Mouse (Mus musculus): Measurements from ENCODE around the gene P2rx5. TPM values are rescaled to one million over a fixed set of nuclear protein-coding genes. Genes with fewer than 3 reads are reported as not detected.
A peak's percentile ranks its signal among the peaks of the same experiment; 100 is the strongest.

P2rx5 gene
- polyA plus RNA-seq, 1 experiment from 2014 or later = 0.47 TPM

DNA sequence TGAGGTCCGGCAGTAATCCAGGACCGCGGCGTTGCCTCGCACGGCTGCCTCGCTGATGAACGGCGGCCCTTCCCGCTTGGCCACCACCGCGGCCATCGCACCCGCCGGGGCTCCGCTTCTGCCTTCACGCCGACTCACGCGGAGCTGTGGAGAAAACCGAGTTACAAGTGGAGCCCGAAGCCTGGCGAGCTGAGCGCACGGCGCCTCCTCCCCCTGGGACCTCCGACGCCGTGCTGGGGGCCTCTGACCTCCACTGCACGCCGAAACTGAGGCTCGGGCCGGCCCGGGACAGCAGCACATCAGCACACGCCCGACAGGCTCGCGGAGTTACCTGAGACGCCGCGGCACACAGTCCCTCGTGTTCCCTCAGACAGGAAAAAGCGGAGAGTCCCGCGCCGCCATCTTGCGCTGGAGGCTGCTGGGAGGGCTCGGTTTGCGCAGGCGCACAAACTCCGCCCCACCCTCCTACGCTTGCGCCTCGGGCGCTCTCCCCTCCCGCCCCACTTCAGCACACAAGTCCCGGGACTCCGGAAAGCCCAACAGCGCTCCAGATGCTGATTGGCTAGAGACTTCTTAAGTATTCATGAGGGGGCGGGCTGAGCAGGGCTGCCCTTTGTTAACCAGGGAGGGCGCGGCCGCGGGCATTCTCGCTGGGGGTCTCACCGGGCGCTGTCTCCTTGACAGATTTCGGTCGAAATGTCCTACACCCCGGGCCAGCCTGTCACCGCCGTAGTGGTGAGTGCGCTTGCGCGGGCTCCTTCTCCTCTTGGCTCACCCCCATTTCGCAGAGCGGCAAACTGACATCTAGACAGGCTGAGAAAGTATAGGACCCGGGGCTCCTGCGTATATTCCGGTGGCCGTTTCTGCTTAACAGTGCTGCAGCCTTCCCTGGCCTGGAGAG, 16.6 kb downstream of the P2rx5 start, which contains the start of the genes Emc6 and Tax1bp3:
Gene Emc6, minus strand, starts transcription at position 430 of the 901 bp plus-strand sequence.
Gene Tax1bp3, plus strand, starts transcription at position 476 of the 901 bp plus-strand sequence.
- Histone ChIP-seq H3K4me1 (peaks cover 43% of the 10 kb centered on the region), H3K27me3 (no peaks in the 10 kb centered on the region), H3K36me3 (peaks cover 37% of the 10 kb centered on the region), H3K27ac (peak within 1 kb of the TSS; percentile 97), H3K9ac (peak within 1 kb of the TSS; percentile 79), H3K4me2 (peak within 1 kb of the TSS; percentile 72), H3K9me3 (replicated peaks) (no peaks in the 10 kb centered on the region), H3K4me3 (replicated peaks) (peak within 1 kb of the TSS; percentile 83)
- under 1% methylated on average over 81 of the region's 81 CpGs for WGBS
- peak; percentile 98 for ATAC-seq (replicated peaks; ENCODE audit: low FRiP score)

- Histone ChIP-seq H3K27me3 (no peaks in the 10 kb centered on the region), H3K27ac (peak overlapping the region; percentile 97), H3K4me3 (replicated peaks) (peak overlapping the region; percentile 83), H3K9me3 (replicated peaks) (no peaks in the 10 kb centered on the region), H3K4me2 (peak overlapping the region; percentile 72), H3K4me1 (peaks cover 36% of the 10 kb centered on the region), H3K9ac (peak overlapping the region; percentile 79), H3K36me3 (peaks cover 40% of the 10 kb centered on the region)
- peak; percentile 88 for ATAC-seq (replicated peaks; ENCODE audit: low FRiP score)
- WGBS = under 1% methylated on average over 28 of the region's 28 CpGs
Measured at GRCm38 (mm10) chr11:73177509-73177875, 17.3 kb downstream of the P2rx5 start.

GRCm38 (mm10) chr11:73177895-73178294, 17.7 kb downstream of the P2rx5 start:
- peak overlapping the region; percentile 83 for H3K4me3 ChIP-seq (replicated peaks)
- H3K4me1 ChIP-seq = peaks cover 34% of the 10 kb centered on the region
- no peak for ATAC-seq (replicated peaks; ENCODE audit: low FRiP score)
- H3K4me2 ChIP-seq = peak overlapping the region; percentile 72
- 0% methylated on average over 2 of the region's 2 CpGs for WGBS
- peaks cover 41% of the 10 kb centered on the region for H3K36me3 ChIP-seq
- peak overlapping the region; percentile 79 for H3K9ac ChIP-seq
- H3K27me3 ChIP-seq = no peaks in the 10 kb centered on the region
- H3K27ac ChIP-seq = peak overlapping the region; percentile 97
- no peaks in the 10 kb centered on the region for H3K9me3 ChIP-seq (replicated peaks)

DNA sequence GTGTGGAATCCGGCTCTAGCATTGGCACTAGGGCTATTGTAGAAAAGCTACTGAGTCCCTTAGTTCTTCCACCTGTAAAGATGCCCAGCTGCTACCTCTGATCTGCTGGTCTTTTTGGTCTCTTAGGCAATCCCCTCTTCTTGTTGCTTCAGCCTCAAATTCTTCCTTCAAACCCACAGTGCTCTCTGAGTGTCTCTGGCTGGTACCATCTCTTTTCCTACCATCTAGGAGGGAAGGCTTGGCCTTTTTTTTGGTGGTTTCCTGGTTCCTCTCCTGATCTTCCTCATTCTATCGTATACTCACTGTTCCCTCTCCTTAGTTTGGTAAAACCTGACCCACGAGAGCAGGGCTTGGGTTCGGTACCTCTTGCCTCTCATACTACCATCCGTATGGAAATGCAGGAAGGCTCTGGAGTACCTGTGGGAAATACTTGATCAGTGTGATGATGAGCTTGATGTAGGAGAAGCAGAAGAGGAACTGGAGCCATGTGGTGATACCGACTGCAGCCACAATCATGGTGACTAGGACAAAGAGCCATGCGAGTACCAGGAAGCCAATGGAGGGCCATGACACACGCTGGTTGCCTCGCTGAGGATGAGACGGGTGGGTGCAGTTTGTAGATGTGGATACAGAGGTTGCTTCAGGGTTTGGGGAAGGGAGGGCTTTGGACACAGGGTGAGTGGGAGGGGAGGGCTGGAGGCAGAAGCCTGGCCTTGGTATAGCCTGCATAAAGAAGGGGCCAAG, 25.8 kb downstream of the P2rx5 start:
- Histone ChIP-seq H3K4me3 (replicated peaks) (no peak overlapping the region), H3K27ac (no peak overlapping the region), H3K4me2 (no peak overlapping the region), H3K4me1 (no peaks in the 10 kb centered on the region), H3K9ac (no peak overlapping the region), H3K27me3 (no peaks in the 10 kb centered on the region), H3K36me3 (peaks cover 81% of the 10 kb centered on the region), H3K9me3 (replicated peaks) (no peaks in the 10 kb centered on the region)
- WGBS = 96% methylated on average over 10 of the region's 10 CpGs
- ATAC-seq (replicated peaks; ENCODE audit: low FRiP score) = no peak

- Histone ChIP-seq H3K27ac (no peak overlapping the region), H3K9ac (no peak overlapping the region), H3K36me3 (peaks cover 88% of the 10 kb centered on the region), H3K27me3 (no peaks in the 10 kb centered on the region), H3K4me3 (replicated peaks) (no peak overlapping the region), H3K4me2 (no peak overlapping the region), H3K9me3 (replicated peaks) (no peaks in the 10 kb centered on the region), H3K4me1 (no peaks in the 10 kb centered on the region)
- WGBS = 82% methylated on average over 6 of the region's 6 CpGs
- ATAC-seq (replicated peaks; ENCODE audit: low FRiP score) = no peak
Measured at GRCm38 (mm10) chr11:73187231-73187630, 27.0 kb downstream of the P2rx5 start.

- peaks cover 49% of the 10 kb centered on the region for H3K36me3 ChIP-seq
- H3K9ac ChIP-seq = no peak overlapping the region
- no peak overlapping the region for H3K27ac ChIP-seq
- H3K4me3 ChIP-seq (replicated peaks) = no peak overlapping the region
- no peak overlapping the region for H3K4me2 ChIP-seq
- H3K9me3 ChIP-seq (replicated peaks) = no peaks in the 10 kb centered on the region
- ATAC-seq (replicated peaks; ENCODE audit: low FRiP score) = no peak
- H3K4me1 ChIP-seq = peaks cover 4% of the 10 kb centered on the region
- WGBS = 73% methylated on average over 6 of the region's 6 CpGs
- H3K27me3 ChIP-seq = no peaks in the 10 kb centered on the region
Measured at GRCm38 (mm10) chr11:73193047-73193446, 32.8 kb downstream of the P2rx5 start.

GRCm38 (mm10) chr11:73194444-73194843, 34.2 kb downstream of the P2rx5 start:
- ATAC-seq (replicated peaks; ENCODE audit: low FRiP score) = no peak
- H3K9ac ChIP-seq = no peak overlapping the region
- H3K27ac ChIP-seq = no peak overlapping the region
- peaks cover 36% of the 10 kb centered on the region for H3K36me3 ChIP-seq
- H3K4me2 ChIP-seq = no peak overlapping the region
- no peaks in the 10 kb centered on the region for H3K9me3 ChIP-seq (replicated peaks)
- H3K27me3 ChIP-seq = no peaks in the 10 kb centered on the region
- peaks cover 11% of the 10 kb centered on the region for H3K4me1 ChIP-seq
- H3K4me3 ChIP-seq (replicated peaks) = no peak overlapping the region
- 83% methylated on average over 2 of the region's 2 CpGs for WGBS

DNA sequence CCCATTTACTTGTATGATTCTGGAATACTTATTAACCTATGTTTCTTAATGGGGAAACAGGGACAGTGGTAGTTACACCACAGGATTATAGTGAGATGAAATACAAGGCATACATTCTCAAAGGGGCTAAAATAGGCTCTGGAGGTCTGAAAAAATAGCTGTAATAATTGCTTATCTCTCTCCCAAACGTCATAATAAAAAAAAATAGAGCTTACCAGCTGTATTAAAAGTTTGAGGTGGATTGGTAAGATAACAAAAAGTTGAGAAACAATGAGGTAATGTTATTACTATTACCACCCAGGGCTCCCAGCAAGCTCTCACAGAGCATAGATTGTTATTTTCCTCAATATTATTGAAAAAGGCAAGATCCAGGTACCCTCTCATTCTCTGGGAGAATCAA, 38.0 kb downstream of the P2rx5 start:
- 7% methylated on average over 1 of the region's 1 CpGs for WGBS
- peak overlapping the region; percentile 98 for H3K4me2 ChIP-seq
- peaks cover 10% of the 10 kb centered on the region; the same call in 1 of the 2 replicates for H3K36me3 ChIP-seq
- H3K4me3 ChIP-seq (replicated peaks) = peak overlapping the region; percentile 80
- H3K9me3 ChIP-seq (replicated peaks) = no peaks in the 10 kb centered on the region
- no peak for ATAC-seq (replicated peaks; ENCODE audit: low FRiP score)
- H3K27ac ChIP-seq = no peak overlapping the region
- peak overlapping the region; percentile 83 for H3K9ac ChIP-seq
- peaks cover 19% of the 10 kb centered on the region for H3K4me1 ChIP-seq
- no peaks in the 10 kb centered on the region for H3K27me3 ChIP-seq

- peak within 1 kb of the TSS; percentile 63; the same call in 1 of the 2 replicates for H3K27ac ChIP-seq
- ATAC-seq (replicated peaks; ENCODE audit: low FRiP score) = peak; percentile 96
- WGBS = under 1% methylated on average over 22 of the region's 22 CpGs
Measured at GRCm38 (mm10) chr11:73198603-73199229, 38.5 kb downstream of the P2rx5 start, which contains the start of gene Ctns. Gene Ctns, minus strand, starts transcription at chr11:73199042.

DNA sequence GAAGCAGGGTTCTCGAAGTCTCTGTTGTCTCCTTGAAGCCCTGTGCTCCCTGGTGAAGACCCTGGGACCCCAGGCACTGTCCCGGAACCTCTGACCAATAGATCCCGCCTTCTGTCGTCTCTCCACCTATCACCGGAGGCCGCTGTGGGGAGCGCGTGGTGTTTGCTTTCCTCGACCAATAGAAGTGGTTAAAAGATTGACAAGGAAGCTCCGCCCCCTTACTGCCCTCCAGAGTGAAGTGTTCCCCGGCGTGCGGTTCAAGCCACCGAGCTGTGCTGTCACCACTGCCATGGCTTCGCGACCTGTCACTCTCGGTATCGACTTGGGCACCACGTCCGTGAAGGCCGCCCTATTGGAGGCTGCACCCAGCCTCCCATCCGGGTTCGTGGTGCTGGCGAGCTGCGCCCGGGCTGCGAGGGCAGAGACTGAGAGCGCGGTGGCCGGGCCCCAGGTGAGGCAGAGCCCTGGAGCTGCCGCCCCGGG, 39.0 kb downstream of the P2rx5 start, which contains the start of gene Shpk:
Gene Shpk, plus strand, starts transcription at position 231 of the 483 bp plus-strand sequence.
- peak within 1 kb of the TSS; percentile 63; the same call in 1 of the 2 replicates for H3K27ac ChIP-seq
- H3K4me3 ChIP-seq (replicated peaks) = peak within 1 kb of the TSS; percentile 80
- peak within 1 kb of the TSS; percentile 98 for H3K4me2 ChIP-seq
- peak; percentile 97 for ATAC-seq (replicated peaks; ENCODE audit: low FRiP score)
- no peaks in the 10 kb centered on the region for H3K9me3 ChIP-seq (replicated peaks)
- no peaks in the 10 kb centered on the region for H3K27me3 ChIP-seq
- peaks cover 19% of the 10 kb centered on the region for H3K4me1 ChIP-seq
- peaks cover 10% of the 10 kb centered on the region; the same call in 1 of the 2 replicates for H3K36me3 ChIP-seq
- H3K9ac ChIP-seq = peak within 1 kb of the TSS; percentile 83
- 0% methylated on average over 32 of the region's 32 CpGs for WGBS

More at GRCm38 (mm10) chr11:73198603-73199229, 38.5 kb downstream of the P2rx5 start, which contains the start of gene Ctns:
- peak within 1 kb of the TSS; percentile 83 for H3K9ac ChIP-seq
- H3K4me3 ChIP-seq (replicated peaks) = peak within 1 kb of the TSS; percentile 80
- H3K9me3 ChIP-seq (replicated peaks) = no peaks in the 10 kb centered on the region
- H3K4me1 ChIP-seq = peaks cover 19% of the 10 kb centered on the region
- peaks cover 10% of the 10 kb centered on the region; the same call in 1 of the 2 replicates for H3K36me3 ChIP-seq
- H3K27me3 ChIP-seq = no peaks in the 10 kb centered on the region
- H3K4me2 ChIP-seq = peak within 1 kb of the TSS; percentile 98

DNA sequence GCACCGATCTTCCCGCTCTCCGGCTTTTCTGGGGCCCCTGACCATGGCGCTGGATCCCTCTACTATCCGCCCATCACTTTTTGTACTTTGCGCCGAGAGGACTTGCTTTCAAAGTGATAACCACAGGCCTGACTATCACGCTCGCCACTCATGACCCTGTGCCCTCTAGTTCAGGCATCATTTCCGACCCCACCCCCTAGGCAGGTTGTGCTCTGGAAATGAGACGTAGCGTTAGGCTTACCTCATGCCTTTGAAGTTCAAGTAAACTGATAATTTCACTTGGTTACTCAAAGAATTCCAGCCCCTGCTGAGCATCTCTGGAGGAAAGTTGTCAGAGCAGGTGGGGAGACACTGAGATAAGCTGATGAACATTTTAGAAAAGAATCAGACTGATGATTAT, 39.7 kb downstream of the P2rx5 start:
- Histone ChIP-seq H3K9me3 (replicated peaks) (no peaks in the 10 kb centered on the region), H3K4me1 (peaks cover 19% of the 10 kb centered on the region), H3K9ac (peak overlapping the region; percentile 83), H3K4me2 (peak overlapping the region; percentile 98), H3K36me3 (peaks cover 10% of the 10 kb centered on the region; the same call in 1 of the 2 replicates), H3K4me3 (replicated peaks) (peak overlapping the region; percentile 80), H3K27ac (no peak overlapping the region), H3K27me3 (no peaks in the 10 kb centered on the region)
- WGBS = 2% methylated on average over 12 of the region's 12 CpGs
- ATAC-seq (replicated peaks; ENCODE audit: low FRiP score) = no peak
